Mouse (Mus musculus): ENCODE results near the gene Krt71. TPM values are rescaled to one million over a fixed set of nuclear protein-coding genes. Genes with fewer than 3 reads are reported as not detected.
"Not testable (repeated sequence)": the region's sequence is repeated elsewhere in the genome, so short reads cannot be mapped to it uniquely, and the experiment has no call there.

The Krt71 gene
- polyA plus RNA-seq, 1 experiment: not detected

GRCm38 (mm10) chr15:101697326-101698188, 45.4 kb downstream of the Krt71 start:
- Histone ChIP-seq H3K4me1 (ENCODE audit: control insufficient read depth, insufficient read depth, low read length) (no peaks in the 10 kb centered on the region), H3K27ac (ENCODE audit: insufficient read depth, low read length) (no peak overlapping the region), H3K4me3 (ENCODE audit: insufficient read depth, low read length) (no peak overlapping the region)
- TF ChIP-seq POLR2A (IDR thresholded peaks at IDR 0.05; ENCODE audit: low read depth, low read length): no peak
- no peak for TF ChIP-seq CTCF (IDR thresholded peaks at IDR 0.05; ENCODE audit: borderline replicate concordance, insufficient read depth, low read length)

DNA sequence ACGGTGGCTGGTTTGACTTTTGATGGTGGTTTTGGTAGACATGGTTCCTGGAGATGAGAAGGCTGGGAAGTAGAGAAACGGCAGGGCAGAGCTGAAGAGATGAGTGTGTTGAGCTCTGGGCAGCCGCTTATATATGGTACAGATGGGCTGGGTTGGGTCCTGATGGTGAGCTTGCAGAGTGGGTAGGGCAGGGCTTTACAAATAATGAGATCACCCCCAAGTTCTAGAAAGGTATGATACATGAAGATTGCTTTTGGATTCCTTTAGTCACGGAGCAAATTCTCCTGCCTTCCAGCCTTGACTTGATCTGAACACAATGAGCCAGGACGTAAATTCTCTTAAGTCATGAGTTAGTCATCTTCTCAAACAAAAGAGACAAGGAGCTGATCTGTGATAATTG, 48.7 kb downstream of the Krt71 start, which contains the start of gene Krt6a:
Gene Krt6a, minus strand, starts transcription at position 101 of the 400 bp plus-strand sequence.
- no peaks in the 10 kb centered on the region for H3K4me1 ChIP-seq (ENCODE audit: control insufficient read depth, insufficient read depth, low read length)
- H3K4me3 ChIP-seq (ENCODE audit: insufficient read depth, low read length): no peak within 1 kb of the TSS
- no peak within 1 kb of the TSS for H3K27ac ChIP-seq (ENCODE audit: insufficient read depth, low read length)
- no peak for TF ChIP-seq POLR2A (IDR thresholded peaks at IDR 0.05; ENCODE audit: low read depth, low read length)
- TF ChIP-seq CTCF (IDR thresholded peaks at IDR 0.05; ENCODE audit: borderline replicate concordance, insufficient read depth, low read length): no peak

DNA sequence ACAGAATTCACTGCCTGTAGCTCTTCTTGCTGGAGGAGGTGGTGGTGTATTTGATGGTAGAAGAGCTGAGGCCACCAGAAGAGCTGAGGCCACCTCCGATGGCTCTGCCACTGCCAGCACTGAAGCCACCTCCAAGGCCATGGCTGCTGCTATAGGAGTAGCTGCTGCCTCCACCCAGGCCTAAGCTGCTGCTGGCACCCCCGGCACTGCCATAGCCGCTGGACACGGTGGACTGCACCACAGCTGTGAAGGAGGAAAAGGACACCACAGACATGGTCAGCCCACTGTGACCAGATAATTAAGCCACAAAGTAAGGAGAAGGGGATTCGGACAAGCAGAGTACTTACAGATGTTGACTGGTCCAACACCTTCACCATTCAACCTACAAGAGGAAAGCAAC, 52.4 kb downstream of the Krt71 start:
- not testable (repeated sequence) for H3K27ac ChIP-seq (ENCODE audit: insufficient read depth, low read length); H3K4me3 ChIP-seq (ENCODE audit: insufficient read depth, low read length)

GRCm38 (mm10) chr15:101688161-101688560, 54.7 kb downstream of the Krt71 start:
- Histone ChIP-seq H3K27ac (ENCODE audit: insufficient read depth, low read length) (no peak overlapping the region), H3K4me1 (ENCODE audit: control insufficient read depth, insufficient read depth, low read length) (no peaks in the 10 kb centered on the region), H3K4me3 (ENCODE audit: insufficient read depth, low read length) (no peak overlapping the region)
- TF ChIP-seq CTCF (IDR thresholded peaks at IDR 0.05; ENCODE audit: borderline replicate concordance, insufficient read depth, low read length) (no peak), POLR2A (IDR thresholded peaks at IDR 0.05; ENCODE audit: low read depth, low read length) (no peak)

More for the DNA sequence above, 52.4 kb downstream of the Krt71 start:
- H3K4me1 ChIP-seq (ENCODE audit: control insufficient read depth, insufficient read depth, low read length): not testable (repeated sequence)

Other genes with a start within 250 kb of the Krt71 start
- gene Gm49425, start 225.8 kb downstream of the Krt71 start, polyA plus RNA-seq (2011; ENCODE audit: insufficient read length, low read depth, missing spikeins): not detected in 2 replicates
- not detected in 2 replicates for gene Krt84, start 210.3 kb downstream of the Krt71 start, polyA plus RNA-seq (2011; ENCODE audit: insufficient read length, low read depth, missing spikeins)
- not detected in 2 replicates for gene Krt82, start 192.4 kb downstream of the Krt71 start, polyA plus RNA-seq (2011; ENCODE audit: insufficient read length, low read depth, missing spikeins)
- not detected in 2 replicates for gene Krt90, start 180.2 kb downstream of the Krt71 start, polyA plus RNA-seq (2011; ENCODE audit: insufficient read length, low read depth, missing spikeins)
- gene Krt75, start 169.2 kb downstream of the Krt71 start, polyA plus RNA-seq (2011; ENCODE audit: insufficient read length, low read depth, missing spikeins): not detected in 2 replicates
- gene Gm5414, start 114.9 kb downstream of the Krt71 start, polyA plus RNA-seq (2011; ENCODE audit: insufficient read length, low read depth, missing spikeins): not detected in 2 replicates
- not detected in 2 replicates for gene Gm5478, start 95.7 kb downstream of the Krt71 start, polyA plus RNA-seq (2011; ENCODE audit: insufficient read length, low read depth, missing spikeins)
- not detected in 2 replicates for gene Krt6b, start 62.8 kb downstream of the Krt71 start, polyA plus RNA-seq (2011; ENCODE audit: insufficient read length, low read depth, missing spikeins)
- gene Krt6a, start 48.8 kb downstream of the Krt71 start, polyA plus RNA-seq (2011; ENCODE audit: insufficient read length, low read depth, missing spikeins): not detected in 2 replicates
- not detected in 2 replicates for gene Krt5, start 30.2 kb downstream of the Krt71 start, polyA plus RNA-seq (2011; ENCODE audit: insufficient read length, low read depth, missing spikeins)
- not detected in 2 replicates for gene Krt72, start 43.4 kb upstream of the Krt71 start, polyA plus RNA-seq (2011; ENCODE audit: insufficient read length, low read depth, missing spikeins)
- not detected in 2 replicates for gene Krt73, start 59.2 kb upstream of the Krt71 start, polyA plus RNA-seq (2011; ENCODE audit: insufficient read length, low read depth, missing spikeins)
- gene Krt2, start 75.1 kb upstream of the Krt71 start, polyA plus RNA-seq (2011; ENCODE audit: insufficient read length, low read depth, missing spikeins): not detected in 2 replicates
- gene Krt1, start 107.7 kb upstream of the Krt71 start, polyA plus RNA-seq (2011; ENCODE audit: insufficient read length, low read depth, missing spikeins): not detected in 2 replicates
- not detected in 2 replicates for gene Krt77, start 126.6 kb upstream of the Krt71 start, polyA plus RNA-seq (2011; ENCODE audit: insufficient read length, low read depth, missing spikeins)
- gene Krt76, start 149.8 kb upstream of the Krt71 start, polyA plus RNA-seq (2011; ENCODE audit: insufficient read length, low read depth, missing spikeins): not detected in 2 replicates
- not detected in 2 replicates for gene Krt4, start 181.6 kb upstream of the Krt71 start, polyA plus RNA-seq (2011; ENCODE audit: insufficient read length, low read depth, missing spikeins)
- gene Krt79, start 197.2 kb upstream of the Krt71 start, polyA plus RNA-seq (2011; ENCODE audit: insufficient read length, low read depth, missing spikeins): not detected in 2 replicates
- gene Krt78, start 211.2 kb upstream of the Krt71 start, polyA plus RNA-seq (2011; ENCODE audit: insufficient read length, low read depth, missing spikeins): not detected in 2 replicates